Mouse (Mus musculus) hindbrain, postnatal 0 days (tissue): ENCODE results near the gene Msmp. TPM values are rescaled to one million over a fixed set of nuclear protein-coding genes. Genes with fewer than 3 reads are reported as not detected.

ENCODE experiments used
- ATAC-seq: fragments of 200-750 bp; cut with Nextera tagmentation; 2 replicates; pipeline ENCODE4 v1.8.0; 2017; ENCODE audit warnings: mild to moderate bottlenecking, moderate TSS enrichment, moderate library complexity
- DNase-seq: peaks from one replicate; pipeline ENCODE4 v3.0.0-alpha.2; 2015; ENCODE audit warnings: low spot score
- H3K27ac ChIP-seq: fragments of 300-500 bp; sonication (generic); 2 replicates; pipeline ENCODE4 v1.5.1; 2014; ENCODE audit warnings: mild to moderate bottlenecking
- H3K27me3 ChIP-seq: fragments of 300-500 bp; sonication (generic); 2 replicates; pipeline ENCODE4 v1.6.1; 2014; ENCODE audit warnings: low read length, mixed read lengths; ENCODE audit not compliant: insufficient read depth
- H3K36me3 ChIP-seq: fragments of 300-500 bp; sonication (generic); 2 replicates; pipeline ENCODE4 v1.6.1; 2014; ENCODE audit warnings: low read length, mixed read lengths; ENCODE audit not compliant: insufficient read depth
- H3K4me1 ChIP-seq: fragments of 300-500 bp; sonication (generic); 2 replicates; pipeline ENCODE4 v1.6.1; 2014; ENCODE audit warnings: antibody characterized with exemption, low read length, mixed read lengths; ENCODE audit not compliant: insufficient read depth
- H3K4me2 ChIP-seq: fragments of 300-500 bp; sonication (generic); 2 replicates; pipeline ENCODE4 v1.6.1; 2014; ENCODE audit warnings: low read depth, mild to moderate bottlenecking, low read length, moderate library complexity, mixed read lengths
- H3K4me3 ChIP-seq: fragments of 300-500 bp; sonication (generic); 2 replicates; pipeline ENCODE4 v1.5.1; 2014; ENCODE audit warnings: low read length
- H3K9ac ChIP-seq: fragments of 300-500 bp; sonication (generic); replicated peaks from 2 replicates; pipeline ENCODE4 v1.6.1; 2014; ENCODE audit warnings: mild to moderate bottlenecking, low read length, moderate library complexity, mixed read lengths
- H3K9me3 ChIP-seq: fragments of 300-500 bp; sonication (generic); 2 replicates; pipeline ENCODE4 v1.6.1; 2016; ENCODE audit warnings: low read length, mixed read lengths
- CTCF ChIP-seq: IDR thresholded peaks from 2 replicates; pipeline ENCODE4 v1.5.1; 2016; ENCODE audit warnings: antibody characterized with exemption, control low read depth, low read depth
- WGBS: fragments of 180-500 bp; shearing (Covaris S2); extraction: QIAGEN DNeasy Blood & Tissue Kit; methylation state at CpG from one replicate; pipeline ENCODE4 v1.1.7; 2014; 5-methylcytosine and 5-hydroxymethylcytosine counted together
- polyA plus RNA-seq: library from polyadenylated mRNA; unstranded; fragments of >200 nt; fragmentation: Nextera tagmentation; extraction: Ambion mirVana; gene quantifications from 2 replicates; pipeline ENCODE4 v1.2.1, GENCODE M21; 2015
- total RNA-seq: library from RNA; depleted of rRNA; stranded (reverse); fragments of >200 nt; gene quantifications from 2 replicates; pipeline ENCODE4 v1.2.3, GENCODE M21; 2014

The Msmp gene
- total and polyA plus RNA-seq, 2 experiments from 2014 or later, result 1.2 TPM; not detected in 1

DNA sequence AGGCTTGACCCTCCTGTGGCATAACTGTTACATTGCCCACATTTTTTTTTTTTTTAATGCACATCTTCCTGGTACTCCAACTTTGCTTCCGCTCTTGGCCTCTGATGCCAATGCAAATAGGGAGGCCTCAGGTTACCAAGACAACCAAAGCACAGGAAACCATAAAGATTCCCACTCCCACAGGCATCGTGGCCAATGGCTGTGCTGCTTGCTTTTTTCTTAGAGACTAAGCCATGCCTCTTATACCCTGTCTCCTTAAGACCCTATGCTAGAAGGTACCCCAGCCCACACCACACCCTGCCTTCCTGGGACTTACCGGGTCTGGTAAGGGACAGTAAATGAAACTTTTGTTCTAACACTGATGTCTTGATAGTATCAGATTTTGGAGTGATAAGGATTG is 9.2 kb upstream of the Msmp start:
- Histone ChIP-seq H3K9me3 (no peaks in the 10 kb centered on the region), H3K4me2 (no peak overlapping the region), H3K4me3 (no peak overlapping the region), H3K4me1 (no peaks in the 10 kb centered on the region), H3K36me3 (no peaks in the 10 kb centered on the region), H3K9ac (no peak overlapping the region), H3K27ac (no peak overlapping the region), H3K27me3 (no peaks in the 10 kb centered on the region)
- DNase-seq (no peak), ATAC-seq (no peak)
- TF ChIP-seq CTCF, result no peak
- 59% methylated on average over 3 of the region's 3 CpGs for WGBS

DNA sequence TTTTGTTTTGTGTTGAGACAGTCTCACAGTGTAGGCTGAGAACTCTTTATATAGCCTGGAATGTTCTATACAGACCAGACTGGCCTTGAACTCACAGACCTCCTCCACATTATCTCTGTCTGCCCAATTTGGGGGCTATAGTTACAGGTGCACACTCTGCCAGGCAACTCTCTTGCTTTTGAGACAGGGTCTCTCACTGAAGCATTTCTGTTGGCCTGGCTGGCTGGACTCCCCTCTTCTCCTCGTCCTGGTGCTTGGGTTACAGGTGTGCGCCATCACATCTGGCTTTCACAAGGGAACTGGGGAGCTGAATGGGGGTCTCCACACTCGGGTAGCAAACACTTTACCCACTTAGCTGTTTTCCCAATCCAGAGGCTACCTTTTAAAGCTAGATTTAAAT is 7.7 kb upstream of the Msmp start:
- no peak for DNase-seq
- Histone ChIP-seq H3K36me3 (no peaks in the 10 kb centered on the region), H3K27me3 (no peaks in the 10 kb centered on the region), H3K4me2 (no peak overlapping the region), H3K27ac (no peak overlapping the region), H3K9me3 (no peaks in the 10 kb centered on the region), H3K4me3 (no peak overlapping the region), H3K4me1 (no peaks in the 10 kb centered on the region), H3K9ac (no peak overlapping the region)
- no peak for ATAC-seq
- 62% methylated on average over 3 of the region's 3 CpGs for WGBS
- TF ChIP-seq CTCF, result no peak

DNA sequence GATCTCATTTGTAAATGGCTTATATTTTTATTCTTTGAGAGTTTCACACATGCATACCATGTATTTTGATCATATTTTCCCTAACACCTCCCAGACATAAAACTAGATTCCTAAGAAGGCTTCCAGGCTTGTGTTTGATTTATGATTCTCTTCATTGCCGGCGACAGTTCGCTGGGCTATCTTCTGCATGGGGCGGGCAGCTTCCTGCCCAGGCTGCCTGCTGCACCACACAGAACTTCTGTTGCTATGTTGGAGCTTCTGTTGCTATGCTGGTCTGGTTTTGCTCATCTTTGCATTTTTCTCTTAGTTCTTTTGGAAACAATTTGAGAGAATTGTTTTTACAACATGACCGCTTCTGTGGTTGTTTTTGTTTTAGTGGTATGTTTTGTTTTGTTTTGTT is 7.2 kb upstream of the Msmp start:
- TF ChIP-seq CTCF, result no peak
- no peaks in the 10 kb centered on the region for H3K4me1 ChIP-seq
- no peaks in the 10 kb centered on the region for H3K36me3 ChIP-seq
- WGBS, result 78% methylated on average over 5 of the region's 5 CpGs
- H3K27ac ChIP-seq, result no peak overlapping the region
- H3K27me3 ChIP-seq, result no peaks in the 10 kb centered on the region
- H3K4me2 ChIP-seq, result no peak overlapping the region
- H3K4me3 ChIP-seq, result no peak overlapping the region
- DNase-seq, result no peak
- ATAC-seq, result no peak
- no peaks in the 10 kb centered on the region for H3K9me3 ChIP-seq
- no peak overlapping the region for H3K9ac ChIP-seq

DNA sequence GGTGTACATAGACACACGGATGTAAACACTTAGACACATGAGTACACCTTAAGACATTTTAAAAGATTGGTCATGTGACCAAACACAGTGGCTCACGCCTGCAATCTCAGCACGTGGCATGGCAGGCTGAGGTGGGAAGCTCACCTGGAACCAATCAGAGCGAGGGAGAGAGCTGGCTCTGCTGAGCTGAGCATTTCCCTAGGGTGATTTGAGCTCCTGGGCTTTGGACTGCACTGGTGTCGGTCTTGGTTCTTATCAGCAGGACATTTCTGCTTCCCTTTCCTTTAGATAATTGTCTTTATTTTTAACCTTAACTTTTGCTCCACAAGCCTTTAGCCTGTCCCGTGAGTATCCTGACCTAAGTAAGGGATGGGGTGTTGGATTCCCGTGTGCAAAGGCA is 3.4 kb upstream of the Msmp start:
- H3K4me3 ChIP-seq, result no peak overlapping the region
- 62% methylated on average over 7 of the region's 7 CpGs for WGBS
- no peak for TF ChIP-seq CTCF
- H3K9ac ChIP-seq, result no peak overlapping the region
- H3K36me3 ChIP-seq, result peaks cover 21% of the 10 kb centered on the region
- no peaks in the 10 kb centered on the region for H3K27me3 ChIP-seq
- ATAC-seq, result no peak
- no peak overlapping the region for H3K4me2 ChIP-seq
- H3K27ac ChIP-seq, result no peak overlapping the region
- no peaks in the 10 kb centered on the region for H3K9me3 ChIP-seq
- H3K4me1 ChIP-seq, result no peaks in the 10 kb centered on the region
- DNase-seq, result no peak

DNA sequence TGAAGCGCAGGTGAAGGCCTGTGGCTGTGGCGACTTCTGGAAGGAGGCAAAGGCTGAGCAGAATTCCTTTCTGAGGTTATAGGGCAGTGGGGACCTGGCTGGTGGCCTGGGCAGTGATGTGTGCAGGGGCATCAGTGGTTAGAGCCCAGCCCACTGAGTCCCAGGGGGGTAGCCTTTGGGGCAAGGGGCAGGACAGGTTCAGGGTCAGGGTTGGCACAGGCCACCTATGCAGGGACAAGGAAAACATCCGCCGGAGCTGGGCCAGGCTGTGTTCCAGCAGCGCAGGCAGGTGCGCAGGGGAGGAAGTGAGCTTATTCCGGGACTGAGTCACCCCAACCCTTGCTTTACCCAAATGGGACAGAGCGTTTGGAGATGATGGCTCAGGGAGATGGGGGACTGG is 2.1 kb upstream of the Msmp start:
- DNase-seq, result no peak
- no peak for ATAC-seq
- Histone ChIP-seq H3K9me3 (no peaks in the 10 kb centered on the region), H3K4me3 (no peak overlapping the region), H3K4me2 (no peak overlapping the region), H3K36me3 (peaks cover 33% of the 10 kb centered on the region), H3K27me3 (no peaks in the 10 kb centered on the region), H3K27ac (no peak overlapping the region), H3K9ac (no peak overlapping the region), H3K4me1 (no peaks in the 10 kb centered on the region)
- WGBS, result 84% methylated on average over 8 of the region's 8 CpGs
- no peak for TF ChIP-seq CTCF

DNA sequence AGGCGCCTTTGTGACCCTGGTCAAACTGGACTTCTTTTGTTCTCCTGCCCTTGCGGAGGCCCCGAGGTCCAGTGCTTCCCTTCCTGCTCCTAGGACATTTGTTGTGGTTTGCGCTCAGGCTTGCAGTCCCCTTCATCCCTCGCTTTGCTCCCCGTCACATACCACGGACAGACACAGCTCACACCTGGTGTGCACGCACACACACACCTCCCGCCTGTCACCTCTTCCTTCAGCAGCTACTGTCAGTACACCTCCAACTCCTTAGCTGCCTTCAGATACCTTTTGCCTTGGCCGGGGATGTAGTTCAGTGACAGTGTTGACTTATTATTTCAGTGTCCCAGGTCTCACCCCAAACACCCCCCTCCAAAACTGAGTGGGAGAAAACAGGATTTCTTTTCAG is 1.4 kb upstream of the Msmp start:
- H3K4me3 ChIP-seq, result no peak overlapping the region
- no peaks in the 10 kb centered on the region for H3K4me1 ChIP-seq
- no peak overlapping the region for H3K27ac ChIP-seq
- ATAC-seq (no peak), DNase-seq (no peak)
- WGBS, result 46% methylated on average over 10 of the region's 10 CpGs
- H3K27me3 ChIP-seq, result no peaks in the 10 kb centered on the region
- TF ChIP-seq CTCF, result no peak
- no peaks in the 10 kb centered on the region for H3K9me3 ChIP-seq
- no peak overlapping the region for H3K4me2 ChIP-seq
- no peak overlapping the region for H3K9ac ChIP-seq
- H3K36me3 ChIP-seq, result peaks cover 40% of the 10 kb centered on the region

DNA sequence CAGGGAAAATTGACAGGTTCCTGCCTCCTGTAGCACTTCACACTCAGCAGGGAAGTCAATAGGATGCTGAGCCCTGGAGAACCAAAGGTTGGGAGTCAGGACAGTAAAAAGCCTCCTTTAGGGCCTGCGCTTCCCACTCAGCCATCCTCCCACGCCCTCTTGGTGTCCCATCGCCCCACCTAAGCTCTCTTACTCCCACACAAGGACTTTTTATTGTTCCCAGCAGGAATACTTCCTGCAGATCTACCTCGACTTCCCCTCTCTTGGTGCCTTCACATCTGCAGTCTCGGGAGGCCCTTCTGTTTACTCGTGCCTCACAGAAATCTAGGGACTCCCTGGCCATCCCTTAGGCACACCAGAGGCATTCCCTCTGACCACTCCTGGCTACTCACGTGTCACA is 873 bp downstream of the Msmp start:
- TF ChIP-seq CTCF, result no peak
- H3K4me2 ChIP-seq, result no peak overlapping the region
- ATAC-seq, result no peak
- no peaks in the 10 kb centered on the region for H3K27me3 ChIP-seq
- WGBS, result 79% methylated on average over 7 of the region's 7 CpGs
- no peak overlapping the region for H3K27ac ChIP-seq
- peaks cover 44% of the 10 kb centered on the region for H3K36me3 ChIP-seq
- H3K4me1 ChIP-seq, result peaks cover 4% of the 10 kb centered on the region
- H3K9ac ChIP-seq, result no peak overlapping the region
- DNase-seq, result no peak
- no peak overlapping the region for H3K4me3 ChIP-seq
- H3K9me3 ChIP-seq, result no peaks in the 10 kb centered on the region
